Mouse (Mus musculus) frontal cortex, postnatal 36 days (tissue): ENCODE results near the gene Rbm25.
"Not testable (repeated sequence)": the region's sequence is repeated elsewhere in the genome, so short reads cannot be mapped to it uniquely, and the experiment has no call there.

Experiments used
- DNase-seq, 2 experiments: peaks; one replicate each; pipeline ENCODE4 v3.0.0; 2022; ENCODE audit warnings: low spot score in 2 of 2

Rbm25 gene

DNA sequence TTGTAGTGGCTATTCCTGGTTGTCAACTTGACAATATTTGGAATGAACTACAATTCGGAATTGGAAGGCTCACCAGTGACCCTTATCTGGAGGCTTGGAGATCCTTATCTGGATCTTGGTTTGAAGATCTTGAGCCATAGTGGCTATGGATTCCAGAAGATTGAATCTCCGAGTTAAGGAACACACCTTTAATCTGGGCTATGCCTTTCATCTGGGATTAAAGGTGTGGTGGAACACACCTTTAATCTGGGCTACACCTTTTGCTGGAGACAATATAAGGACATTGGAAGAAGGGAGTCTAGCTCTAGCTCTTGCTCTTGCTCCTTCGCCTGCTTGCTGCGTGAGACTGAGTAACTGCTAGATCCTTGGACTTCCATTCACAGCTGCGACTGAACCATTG is at the start of gene Rbm25:
Rbm25 (plus strand) TSS at position 301 of the 400 bp plus-strand sequence.
- not testable (repeated sequence) for DNase-seq

DNA sequence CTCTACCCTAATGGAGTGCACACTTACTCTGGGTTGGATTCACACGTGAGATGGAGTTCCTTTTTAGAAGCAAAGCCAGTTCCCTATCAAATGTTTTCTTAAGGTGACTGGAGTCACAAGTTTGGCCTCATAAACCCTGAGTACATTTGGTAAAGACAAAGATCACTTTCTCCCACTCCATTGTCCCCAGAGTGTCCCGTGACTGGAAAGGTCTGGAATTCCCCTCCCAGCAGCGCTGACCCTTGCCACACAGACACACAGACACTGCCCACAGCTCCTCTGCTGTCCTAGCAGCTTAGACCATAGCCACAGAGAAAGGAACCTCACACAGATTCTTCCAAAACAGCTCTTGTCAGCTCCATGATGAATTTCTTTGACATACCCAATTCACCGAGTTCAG is 48.9 kb upstream of the Rbm25 start:
- no peak for DNase-seq

GRCm38 (mm10) chr12:83582747-83583146 is 48.3 kb upstream of the Rbm25 start:
- no peak for DNase-seq

GRCm38 (mm10) chr12:83586628-83587027 is 44.4 kb upstream of the Rbm25 start:
- no peak for DNase-seq

DNA sequence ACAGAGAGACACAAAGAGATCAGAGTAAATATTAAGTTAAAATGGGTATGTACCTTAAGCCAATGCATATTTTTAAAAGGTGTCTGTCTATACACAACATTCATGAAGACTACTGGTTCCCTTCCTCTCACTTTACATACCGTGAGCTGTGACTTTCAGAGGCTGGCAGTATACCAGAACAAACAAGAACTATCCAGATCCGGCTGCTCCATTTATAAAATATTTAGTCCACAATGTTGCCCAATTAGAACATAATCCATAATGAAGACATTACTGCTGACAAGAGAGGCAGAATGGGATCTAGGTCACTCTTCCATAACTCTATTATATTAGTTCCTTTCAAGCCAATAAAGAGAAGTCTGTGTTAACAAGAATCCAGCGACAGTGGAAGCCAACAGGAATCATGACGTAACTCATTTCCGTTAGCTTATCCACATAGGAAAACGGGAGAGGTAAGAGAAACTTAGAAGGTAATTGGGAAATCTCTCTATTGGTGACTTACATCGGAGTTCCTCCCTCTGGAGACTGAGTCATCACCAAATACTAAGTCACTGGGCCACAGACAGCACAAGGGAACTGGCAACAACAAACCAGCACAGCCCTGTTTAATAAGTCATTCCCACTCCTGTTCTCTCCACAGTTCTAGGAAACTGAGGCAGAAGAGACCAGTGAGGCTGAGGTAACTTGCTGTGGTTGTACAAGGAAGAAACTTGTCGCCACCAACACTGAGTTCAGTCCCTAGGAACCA is 39.1 kb upstream of the Rbm25 start:
- DNase-seq, result no peak

DNA sequence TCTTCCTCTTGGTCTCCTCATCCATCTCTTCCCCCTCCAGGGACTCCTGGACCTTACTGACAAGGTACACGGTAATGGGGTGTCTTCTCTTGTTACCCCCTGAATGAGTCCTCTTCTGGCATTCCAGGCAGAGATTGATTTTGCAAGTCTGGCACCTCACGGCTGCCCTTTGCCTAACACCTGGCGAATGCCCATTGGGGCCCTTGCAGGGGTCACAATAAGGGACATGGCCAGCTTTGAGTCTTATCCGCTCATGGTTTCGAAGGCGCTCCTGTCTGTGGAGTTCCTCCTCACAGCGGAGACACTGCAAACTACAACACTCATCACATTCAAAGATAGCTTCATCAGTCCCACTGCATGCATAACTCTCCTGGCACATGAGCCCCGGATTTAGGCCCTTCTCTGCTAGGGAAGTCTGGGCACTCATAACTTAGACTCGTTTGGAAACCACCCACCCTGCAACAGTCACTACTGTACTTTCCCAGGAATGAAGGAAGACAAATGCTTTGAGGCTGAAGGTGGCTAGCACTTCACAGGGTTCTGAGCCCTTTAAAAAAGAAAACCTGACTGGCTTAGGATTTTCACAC is 36.5 kb upstream of the Rbm25 start:
- peak; percentile 9 to 36 for DNase-seq

DNA sequence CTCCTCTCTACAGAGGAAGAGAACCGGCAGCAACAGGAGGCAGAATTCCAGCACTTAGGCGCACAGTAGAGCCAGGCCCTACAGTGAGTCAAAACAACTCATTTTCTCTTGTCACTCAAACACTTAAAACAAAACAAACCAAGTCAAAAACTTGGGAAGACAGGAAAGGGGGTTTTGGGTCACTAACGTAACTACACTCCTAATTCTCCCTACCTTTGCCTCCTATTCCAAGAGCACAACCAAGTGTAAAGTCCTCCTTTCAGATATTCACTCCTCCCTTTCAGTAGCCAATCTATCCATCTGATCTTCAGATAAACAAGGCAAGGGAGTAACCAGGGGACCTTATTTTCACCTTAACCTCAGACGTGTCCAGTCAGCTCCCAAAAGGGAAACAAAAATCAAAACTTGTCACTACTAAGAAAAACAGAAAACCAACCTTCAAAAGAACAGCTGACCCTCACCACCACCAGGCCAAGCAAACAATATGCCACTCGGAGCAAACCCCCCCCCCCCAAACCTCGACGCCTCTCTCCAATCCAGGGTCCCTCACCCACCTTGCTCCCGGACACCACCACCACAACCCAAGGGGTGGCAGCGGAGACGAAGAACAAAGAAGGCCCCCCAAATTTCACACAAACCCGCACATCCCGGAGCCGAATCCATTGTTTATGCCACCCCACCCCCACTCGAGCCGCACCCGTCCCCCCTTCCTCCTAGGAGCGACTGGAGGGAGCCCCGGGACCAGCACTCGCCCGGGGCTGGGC is 34.7 kb upstream of the Rbm25 start:
- no peak for DNase-seq

DNA sequence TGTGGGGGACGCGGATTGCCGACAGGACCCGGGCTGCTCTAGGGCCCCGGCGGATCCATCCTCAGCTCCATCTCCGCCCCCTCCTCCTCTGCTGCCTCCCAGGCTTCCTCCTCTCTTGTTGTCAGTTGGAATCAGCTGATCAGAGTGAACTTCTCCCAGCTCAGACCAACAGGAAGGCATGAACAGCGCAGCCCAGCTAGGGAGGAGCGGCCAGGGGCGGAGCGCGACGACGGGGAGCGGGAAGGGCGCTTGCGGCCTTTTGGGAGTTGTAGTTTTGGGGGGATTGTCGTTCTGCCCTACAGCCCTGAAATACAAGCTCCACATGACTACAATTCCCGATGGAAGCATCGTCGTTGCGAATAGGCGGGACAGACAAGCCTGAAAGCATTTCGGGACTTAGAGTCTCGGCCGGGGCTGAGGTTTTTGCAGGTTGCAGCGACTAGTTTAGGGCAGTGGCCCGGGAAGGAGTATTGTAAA is 34.0 kb upstream of the Rbm25 start, which contains the start of gene Zfyve1:
Zfyve1 (minus strand) TSS at position 198 of the 477 bp plus-strand sequence.
- DNase-seq, result peak; percentile 95 to 96

DNA sequence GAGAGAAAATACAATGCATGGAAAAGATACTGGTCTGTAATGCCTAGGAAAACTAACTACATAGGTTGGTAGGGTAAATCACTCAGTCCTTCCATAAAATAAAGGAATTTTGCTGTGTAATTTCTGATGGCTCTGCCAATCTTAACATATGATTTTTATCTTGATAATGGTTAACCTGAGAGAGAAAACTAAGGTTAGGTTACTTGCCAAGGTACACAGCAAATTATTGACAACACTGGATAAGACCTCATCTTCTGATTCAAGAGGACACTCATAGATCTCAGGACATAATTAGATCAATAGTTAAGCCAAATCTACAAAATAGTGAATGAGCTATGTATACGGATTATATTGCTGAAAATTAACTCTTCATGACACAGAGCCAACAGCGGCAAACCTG is 33.2 kb upstream of the Rbm25 start:
- no peak for DNase-seq

DNA sequence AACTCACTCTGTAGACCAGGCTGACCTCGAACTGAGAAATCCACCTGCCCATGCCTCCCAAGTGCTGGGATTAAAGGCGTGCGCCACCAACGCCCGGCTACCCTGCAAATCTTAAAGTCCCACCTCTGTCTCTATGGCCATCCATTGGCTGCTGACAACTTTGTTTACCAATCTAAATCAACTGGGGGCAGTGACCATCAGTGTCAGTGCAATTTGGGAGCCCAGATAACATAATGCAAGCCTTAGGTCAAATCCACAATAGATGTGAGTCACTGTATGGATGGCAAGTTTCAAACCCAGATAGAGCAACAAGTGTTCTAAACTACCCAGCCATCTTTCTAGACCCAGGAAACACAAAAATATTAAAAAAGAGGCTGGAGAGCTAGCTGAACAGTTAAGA is 28.8 kb upstream of the Rbm25 start:
- DNase-seq, result no peak

DNA sequence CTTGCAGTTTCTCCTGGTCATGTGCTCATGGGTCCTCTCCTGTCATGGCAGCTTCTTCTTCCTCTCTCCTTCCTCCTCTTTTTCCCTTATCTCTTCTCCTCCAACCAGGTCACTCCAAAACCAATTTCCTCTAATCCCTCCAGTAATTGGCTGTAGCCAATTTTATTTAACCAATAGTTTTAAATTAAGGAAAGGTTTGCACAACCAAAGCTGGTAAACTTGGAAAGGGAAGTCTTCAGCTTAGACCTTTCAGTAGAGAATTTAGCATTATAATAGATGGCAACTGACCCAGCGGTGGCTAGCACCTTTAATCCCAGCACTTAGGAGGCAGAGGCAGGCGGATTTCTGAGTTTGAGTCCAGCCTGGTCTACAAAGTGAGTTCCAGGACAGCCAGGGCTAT is 24.6 kb upstream of the Rbm25 start:
- DNase-seq, result not testable (repeated sequence)

DNA sequence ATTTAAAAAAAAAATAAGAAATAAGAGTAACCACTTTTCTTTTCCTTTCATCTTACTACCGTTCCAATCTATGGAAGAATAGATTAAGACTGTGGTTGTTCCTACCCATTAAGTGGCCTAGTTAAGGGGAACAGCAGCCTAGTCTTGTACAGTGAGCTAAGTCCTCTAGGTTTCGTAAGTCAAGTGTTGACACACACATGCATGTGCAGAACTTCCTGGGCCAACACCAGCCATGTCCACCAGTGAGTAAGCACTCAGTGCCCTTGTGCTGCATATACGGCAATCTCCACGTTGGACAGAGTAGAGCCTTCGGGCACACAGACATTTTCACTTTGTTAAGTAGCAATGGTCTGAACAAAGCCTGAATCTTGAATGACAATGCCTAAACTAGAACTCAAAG is 13.8 kb upstream of the Rbm25 start:
- no peak for DNase-seq

GRCm38 (mm10) chr12:83618981-83619380 is 12.1 kb upstream of the Rbm25 start:
- DNase-seq, result no peak

DNA sequence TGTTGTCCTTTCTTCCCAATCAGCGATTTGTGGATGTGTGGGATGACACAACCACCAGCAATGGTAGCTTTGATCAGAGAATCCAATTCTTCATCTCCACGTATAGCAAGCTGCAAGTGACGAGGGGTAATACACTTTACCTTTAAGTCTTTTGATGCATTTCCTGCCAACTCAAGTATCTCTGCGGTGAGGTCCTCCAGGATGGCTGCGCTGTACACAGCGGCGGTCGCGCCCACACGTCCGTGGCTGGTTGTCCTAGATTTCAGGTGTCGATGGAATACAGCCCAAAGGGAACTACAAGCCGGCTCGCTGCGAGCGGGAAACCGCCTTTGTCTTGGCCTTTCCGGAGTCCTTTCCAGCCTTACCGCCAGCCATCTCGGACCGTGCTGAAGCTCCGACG is 10.3 kb upstream of the Rbm25 start:
- DNase-seq, result not testable (repeated sequence)

DNA sequence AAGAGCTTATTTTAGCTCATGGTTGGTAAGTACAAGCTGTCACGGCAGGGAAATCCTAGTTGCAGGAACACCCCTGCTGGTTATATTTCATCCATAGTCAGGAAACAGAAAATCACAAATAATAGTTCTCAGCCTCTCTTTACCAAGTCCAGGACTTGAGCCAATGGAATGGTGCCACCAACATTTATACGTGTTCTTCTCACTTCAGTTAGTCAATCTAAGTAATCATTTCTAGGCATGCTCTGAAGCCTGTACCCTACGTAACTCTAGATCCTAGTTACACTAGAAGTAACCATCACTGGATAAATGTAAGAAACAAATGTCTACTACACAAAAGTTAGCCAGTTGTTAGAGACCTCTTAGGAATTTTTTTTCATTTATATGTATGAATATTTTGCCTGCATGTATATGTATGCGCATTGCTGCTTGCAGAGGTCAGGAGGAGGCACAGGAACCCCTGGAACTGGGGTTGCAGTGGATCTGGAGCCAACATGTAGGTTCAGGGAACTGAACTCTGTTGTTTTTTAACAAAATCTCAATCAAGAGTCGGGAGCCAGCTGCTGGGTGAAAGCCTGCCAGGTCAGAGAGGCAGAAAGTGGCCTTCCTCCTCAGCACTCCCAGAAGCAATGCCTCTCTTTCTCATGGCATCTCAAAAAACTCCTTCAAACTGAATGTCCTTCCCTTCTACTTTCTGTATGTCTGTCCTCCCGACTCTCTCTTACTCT is 8.8 kb upstream of the Rbm25 start:
- no peak for DNase-seq

- DNase-seq, result no peak
Observed at GRCm38 (mm10) chr12:83624321-83624720, 6.7 kb upstream of the Rbm25 start.

DNA sequence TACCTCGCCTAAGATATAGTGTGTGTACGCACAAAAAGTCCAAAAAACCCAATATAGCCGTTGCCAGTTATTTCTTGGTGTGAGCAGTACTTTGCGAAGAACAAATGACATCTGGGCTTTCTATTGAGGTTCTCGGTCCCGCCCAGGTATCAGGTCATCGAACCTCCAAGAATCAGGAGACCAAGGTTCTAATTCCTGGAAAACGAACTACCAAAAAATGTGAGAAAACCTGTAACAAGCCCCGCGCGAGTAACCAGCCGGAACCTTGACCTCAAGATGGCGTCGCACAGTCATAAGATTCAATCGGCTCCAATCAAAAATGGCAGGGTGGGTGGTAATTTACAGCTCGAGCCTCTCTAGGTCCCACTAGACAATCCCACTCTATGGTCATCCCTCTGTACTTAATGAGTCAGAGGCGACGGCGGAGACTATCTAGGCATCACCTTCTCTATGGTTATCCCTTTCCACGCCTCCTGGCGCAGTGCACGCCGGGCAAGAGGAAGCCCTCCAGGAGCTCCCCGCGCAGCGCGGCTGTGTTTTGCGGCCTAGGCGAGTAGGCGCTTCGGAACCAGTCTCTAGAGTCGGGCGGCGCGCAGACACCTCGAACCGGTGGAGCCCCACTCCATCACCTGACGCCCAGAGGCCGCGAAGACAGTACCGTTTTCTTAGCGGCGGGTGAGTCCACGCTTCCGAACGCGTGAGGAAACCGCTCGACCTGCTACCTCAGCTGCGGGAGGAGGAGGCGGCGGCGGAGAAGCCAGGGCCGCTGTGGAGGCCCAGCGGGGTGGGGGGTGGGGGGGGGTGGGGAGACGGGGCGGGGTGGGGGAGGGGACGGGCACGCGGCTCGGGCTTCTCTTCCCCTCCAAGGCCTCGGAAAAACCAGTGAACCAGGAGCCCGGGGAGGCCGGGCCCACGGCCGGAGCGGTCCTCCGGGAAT is 975 bp downstream of the Rbm25 start:
- peak; percentile 97 for DNase-seq

DNA sequence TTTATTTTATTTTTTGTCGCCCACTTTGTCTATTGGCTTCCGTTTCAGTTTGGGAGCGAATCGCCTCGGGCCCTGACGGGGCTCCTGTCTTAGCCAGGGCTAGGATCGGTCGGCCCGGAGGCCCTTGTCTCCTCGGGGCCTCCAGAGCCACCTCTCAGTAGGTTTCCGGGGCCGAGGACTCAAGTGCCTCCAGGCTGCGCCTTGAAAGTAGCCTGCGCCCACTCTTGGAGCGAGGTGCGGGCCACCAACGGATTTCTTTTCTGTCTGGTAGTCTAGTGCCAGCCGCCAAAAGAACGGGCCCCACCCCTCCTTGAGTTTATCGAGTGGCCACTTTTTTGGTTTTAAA is 1.6 kb downstream of the Rbm25 start:
- DNase-seq, result peak; percentile 46 to 56

GRCm38 (mm10) chr12:83633807-83634206 is 2.8 kb downstream of the Rbm25 start:
- DNase-seq, result no peak

- no peak for DNase-seq
Observed at GRCm38 (mm10) chr12:83641233-83641632, 10.2 kb downstream of the Rbm25 start.

GRCm38 (mm10) chr12:83643116-83643515 is 12.1 kb downstream of the Rbm25 start:
- no peak for DNase-seq
